In the genomic region with DNA sequence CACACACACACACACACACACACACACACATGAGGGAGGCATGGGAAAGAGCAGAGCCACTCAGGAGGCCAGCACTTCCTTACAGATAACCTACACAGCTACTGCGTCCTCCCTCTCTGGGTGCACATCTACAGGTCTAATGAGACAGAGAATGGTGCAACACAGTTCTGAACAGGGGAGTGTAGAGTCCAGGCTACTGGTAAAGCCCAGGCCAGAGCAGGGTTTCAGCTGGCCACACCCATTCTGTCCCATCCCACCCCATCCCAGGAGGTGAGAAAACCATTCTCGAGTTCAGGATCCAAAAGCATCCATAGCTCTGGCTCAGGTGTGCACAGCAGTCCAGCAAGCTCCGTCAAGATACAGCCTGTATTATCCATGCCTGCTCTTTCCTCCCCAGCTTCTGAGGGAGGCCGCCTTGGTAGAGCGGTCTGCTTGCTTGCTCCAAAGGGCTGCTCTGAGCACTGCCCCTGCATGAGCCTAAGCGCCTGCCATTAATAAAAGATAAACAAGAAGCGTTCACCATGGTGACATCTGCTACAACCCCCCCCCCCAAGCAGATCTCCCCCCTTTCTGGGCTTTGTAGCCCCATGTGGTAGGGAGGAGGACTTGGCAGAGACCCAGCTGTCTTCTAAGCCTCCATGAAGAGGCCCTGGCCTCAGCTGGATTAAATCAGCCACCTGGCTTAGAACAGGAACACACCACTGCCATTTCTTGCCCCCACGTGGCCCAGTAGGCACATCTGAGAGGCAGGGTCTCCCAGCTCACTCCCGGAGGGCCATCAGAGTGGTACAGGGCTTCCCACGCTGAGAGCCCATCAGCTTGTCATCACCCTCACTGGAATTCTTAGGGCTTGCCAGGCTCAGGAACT, we compare ENCODE assay signal across 8 mouse cellular contexts.
DNase-seq lines count a peak whose midpoint lies in the region; ATAC-seq and TF ChIP-seq lines count a peak whose summit lies in the region.

No protein-coding gene starts in this region.

- H3K4me2 ChIP-seq in neural tube, embryonic 12.5 days (replicated peaks) = 0 out of 2 replicates have a peak overlapping the region, but pooled peaks have one; percentile 12

- H3K27ac ChIP-seq in heart, adult 2 months = no peak overlapping the region
- H3K27ac ChIP-seq in neural tube, embryonic 12.5 days = no peak overlapping the region

- no peaks in the 10 kb centered on the region for H3K79me2 ChIP-seq in heart, adult 2 months (replicated peaks; ENCODE audit: control insufficient read depth, insufficient read depth, low read length)

- H3K9ac ChIP-seq in heart, adult 2 months (ENCODE audit: low read depth, low read length) = no peak overlapping the region
- no peak overlapping the region for H3K9ac ChIP-seq in neural tube, embryonic 12.5 days

- peak; percentile 89 for ATAC-seq in neural tube, embryonic 12.5 days (ENCODE audit: low FRiP score, low read depth)
- no peak for ATAC-seq in inflammation-experienced regulatory T-cells, adult 6 months
- no peak for ATAC-seq in cerebellum, adult (ENCODE audit: insufficient number of reproducible peaks, low FRiP score, low TSS enrichment)

- no peak for TF ChIP-seq EP300 in heart, adult 2 months (IDR thresholded peaks at IDR 0.05; ENCODE audit: insufficient read depth, low read depth, low read length)

- H3K27me3 ChIP-seq in heart, adult 2 months (ENCODE audit: control insufficient read depth, insufficient read depth, low read length) = no peaks in the 10 kb centered on the region
- no peaks in the 10 kb centered on the region for H3K27me3 ChIP-seq in neural tube, embryonic 12.5 days (replicated peaks)

- intact Hi-C loops in heart, adult 2 months (cut with DNase I) = no loop called here

- no peaks in the 10 kb centered on the region for H3K9me3 ChIP-seq in neural tube, embryonic 12.5 days

- no peaks in the 10 kb centered on the region for H3K36me3 ChIP-seq in heart, adult 2 months (ENCODE audit: control insufficient read depth, insufficient read depth, low read length)
- H3K36me3 ChIP-seq in neural tube, embryonic 12.5 days = no peaks in the 10 kb centered on the region; the same call in 1 of the 2 replicates

- 45% methylated on average over 10 of the region's 10 CpGs for WGBS in heart, adult 2 months
- 39% methylated on average over 10 of the region's 10 CpGs for WGBS in neural tube, embryonic 12.5 days

- TF ChIP-seq POLR2A in heart, adult 2 months (IDR thresholded peaks at IDR 0.05; ENCODE audit: insufficient read depth, low read depth, low read length) = no peak

- peaks cover 1% of the 10 kb centered on the region; the same call in 1 of the 2 replicates for H3K4me1 ChIP-seq in heart, adult 2 months (ENCODE audit: control insufficient read depth, insufficient read depth, low read length)
- peaks cover 16% of the 10 kb centered on the region for H3K4me1 ChIP-seq in neural tube, embryonic 12.5 days

- no peak for TF ChIP-seq CTCF in heart, adult 2 months (IDR thresholded peaks at IDR 0.05)

- no peak overlapping the region for H3K4me3 ChIP-seq in heart, adult 2 months
- H3K4me3 ChIP-seq in neural tube, embryonic 12.5 days = no peak overlapping the region

- DNase-seq in embryo, embryonic 11 days = peak; percentile 58
- DNase-seq in embryo, embryonic 9.5 days (ENCODE audit: extremely low spot score) = no peak
- DNase-seq in 3T3-L1 (ENCODE audit: low read depth, low spot score) = peak; percentile 41
- peak; percentile 36 to 38 for DNase-seq in heart, adult 2 months
- peak; percentile 14 to 47 for DNase-seq in layer of hippocampus, adult 8-10 months (ENCODE audit: low spot score in 2 of 2)
